Mouse (Mus musculus) embryonic fibroblast, embryonic 13.5 days (primary cell): ENCODE results near the gene Pogk.

Source experiments
- CTCF ChIP-seq: IDR thresholded peaks from 2 replicates; pipeline ENCODE4 v1.5.1; 2011; ENCODE audit warnings: mild to moderate bottlenecking, control low read depth, low read length, moderate library complexity, borderline replicate concordance; ENCODE audit not compliant: insufficient read depth
- POLR2A ChIP-seq: IDR thresholded peaks from 2 replicates; pipeline ENCODE4 v1.6.1; 2011; ENCODE audit warnings: low read depth, mild to moderate bottlenecking, control low read depth, low read length, moderate library complexity

DNA sequence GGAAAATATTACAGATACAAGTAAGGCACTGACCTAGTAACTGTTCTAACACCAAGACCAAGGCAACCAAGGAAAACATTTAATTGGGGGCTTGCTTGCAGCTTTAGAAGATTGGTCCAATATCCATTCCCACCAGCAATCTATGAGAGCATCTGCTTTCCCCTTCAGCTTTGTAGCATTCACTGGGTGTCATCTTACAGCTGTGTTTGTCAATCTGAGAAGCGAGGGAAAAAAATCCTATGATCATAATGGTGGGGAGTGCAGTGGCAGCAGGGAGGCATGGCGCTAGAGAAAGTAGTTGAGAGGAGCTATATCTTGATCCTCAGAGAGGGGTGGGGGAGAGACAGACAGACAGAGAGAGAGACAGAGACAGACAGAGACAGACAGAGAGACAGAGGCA, 67.6 kb downstream of the Pogk start:
- TF ChIP-seq CTCF (no peak), POLR2A (no peak)
